Mouse (Mus musculus) stomach, postnatal 0 days (tissue): ENCODE measurements around the gene Hbb-bh1. TPM values are rescaled to one million over a fixed set of nuclear protein-coding genes. Genes with fewer than 3 reads are reported as not detected.
"Not testable (repeated sequence)": the region's sequence is repeated elsewhere in the genome, so short reads cannot be mapped to it uniquely, and the experiment has no call there.

Experiments used
- ATAC-seq: fragments of 200-750 bp; cut with Nextera tagmentation; 2 replicates; pipeline ENCODE4 v1.8.0; 2017; ENCODE audit not compliant: low FRiP score, low TSS enrichment
- DNase-seq: peaks from one replicate; pipeline ENCODE4 v3.0.0-alpha.2; 2016; ENCODE audit warnings: low spot score
- H3K27ac ChIP-seq: fragments of 300-500 bp; sonication (generic); replicated peaks from 2 replicates; pipeline ENCODE4 v1.5.1; 2014; ENCODE audit warnings: mild to moderate bottlenecking, control low read depth
- H3K27me3 ChIP-seq: fragments of 300-500 bp; sonication (generic); 2 replicates; pipeline ENCODE4 v1.6.1; 2014; ENCODE audit warnings: low read length; ENCODE audit not compliant: control insufficient read depth, insufficient read depth
- H3K36me3 ChIP-seq: fragments of 300-500 bp; sonication (generic); 2 replicates; pipeline ENCODE4 v1.6.1; 2014; ENCODE audit warnings: low read length, mixed read lengths; ENCODE audit not compliant: control insufficient read depth, insufficient read depth
- H3K4me1 ChIP-seq: fragments of 300-500 bp; sonication (generic); replicated peaks from 2 replicates; pipeline ENCODE4 v1.6.1; 2014; ENCODE audit warnings: antibody characterized with exemption; ENCODE audit not compliant: control insufficient read depth, insufficient read depth
- H3K4me2 ChIP-seq: fragments of 300-500 bp; sonication (generic); replicated peaks from 2 replicates; pipeline ENCODE4 v1.6.1; 2014; ENCODE audit warnings: low read depth, mild to moderate bottlenecking, control low read depth, moderate library complexity
- H3K4me3 ChIP-seq: fragments of 300-500 bp; sonication (generic); 2 replicates; pipeline ENCODE4 v1.5.1; 2014; ENCODE audit warnings: low read depth, low read length, control low read depth
- H3K9ac ChIP-seq: fragments of 300-500 bp; sonication (generic); 2 replicates; pipeline ENCODE4 v1.6.1; 2014; ENCODE audit warnings: mild to moderate bottlenecking, low read length, control low read depth, mixed read lengths
- H3K9me3 ChIP-seq: fragments of 300-500 bp; sonication (generic); 2 replicates; pipeline ENCODE4 v1.6.1; 2016; ENCODE audit warnings: low read length; ENCODE audit not compliant: control insufficient read depth
- CTCF ChIP-seq: IDR thresholded peaks from 2 replicates; pipeline ENCODE4 v1.5.1; 2016; ENCODE audit warnings: antibody characterized with exemption, low read depth, mild to moderate bottlenecking, moderate library complexity
- EP300 ChIP-seq: optimal IDR thresholded peaks from 2 replicates; pipeline ENCODE3; 2016; ENCODE audit warnings: antibody characterized with exemption
- WGBS: fragments of 180-500 bp; shearing (Covaris S2); extraction: QIAGEN DNeasy Blood & Tissue Kit; methylation state at CpG from one replicate; pipeline ENCODE4 v1.1.7; 2014; 5-methylcytosine and 5-hydroxymethylcytosine counted together
- polyA plus RNA-seq: library from polyadenylated mRNA; unstranded; fragments of >200 nt; fragmentation: Nextera tagmentation; extraction: Ambion mirVana; gene quantifications from 2 replicates; pipeline ENCODE4 v1.2.1, GENCODE M21; 2015

Gene Hbb-bh1
- polyA plus RNA-seq, 1 experiment from 2014 or later: not detected

GRCm38 (mm10) chr7:103811223-103811845 is 31.6 kb downstream of the Hbb-bh1 start:
- WGBS: 95% methylated on average over 1 of the region's 1 CpGs
- H3K27me3 ChIP-seq: no peaks in the 10 kb centered on the region
- H3K9ac ChIP-seq: no peak overlapping the region
- H3K4me2 ChIP-seq: no peak overlapping the region
- no peak for ATAC-seq
- no peaks in the 10 kb centered on the region for H3K4me1 ChIP-seq
- no peak overlapping the region for H3K27ac ChIP-seq
- no peak for DNase-seq
- H3K4me3 ChIP-seq: no peak overlapping the region
- H3K36me3 ChIP-seq: no peaks in the 10 kb centered on the region
- H3K9me3 ChIP-seq: no peaks in the 10 kb centered on the region
- TF ChIP-seq CTCF (no peak), EP300 (no peak)

DNA sequence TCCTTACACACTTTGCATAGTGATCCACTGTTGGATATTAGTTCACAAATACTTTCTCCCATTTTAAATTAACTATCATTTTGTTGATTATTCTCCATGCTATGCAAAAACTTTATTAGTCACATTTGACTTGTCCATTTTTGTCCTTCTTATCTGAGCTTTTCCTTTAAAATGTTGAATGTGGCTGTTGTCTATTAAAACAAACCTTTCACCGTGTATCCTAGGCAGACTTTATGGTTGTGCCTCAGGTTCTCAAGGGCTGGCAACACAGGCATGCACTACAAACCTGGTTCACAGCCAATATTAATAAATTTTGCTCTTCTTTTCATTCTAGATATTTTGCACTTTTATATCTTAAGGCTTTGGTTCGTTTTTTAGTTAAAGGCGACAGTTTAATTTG is 32.2 kb downstream of the Hbb-bh1 start:
- Histone ChIP-seq H3K9ac (no peak overlapping the region), H3K9me3 (no peaks in the 10 kb centered on the region), H3K27ac (no peak overlapping the region), H3K36me3 (no peaks in the 10 kb centered on the region), H3K4me3 (no peak overlapping the region), H3K27me3 (no peaks in the 10 kb centered on the region), H3K4me1 (no peaks in the 10 kb centered on the region), H3K4me2 (no peak overlapping the region)
- 71% methylated on average over 3 of the region's 3 CpGs for WGBS
- DNase-seq: no peak
- ATAC-seq: no peak
- no peak for TF ChIP-seq CTCF
- TF ChIP-seq EP300: no peak

- Histone ChIP-seq H3K9ac (no peak overlapping the region), H3K36me3 (no peaks in the 10 kb centered on the region), H3K4me2 (no peak overlapping the region), H3K27ac (no peak overlapping the region), H3K4me3 (no peak overlapping the region), H3K9me3 (no peaks in the 10 kb centered on the region), H3K27me3 (no peaks in the 10 kb centered on the region), H3K4me1 (no peaks in the 10 kb centered on the region)
- no peak for DNase-seq
- TF ChIP-seq EP300: no peak
- TF ChIP-seq CTCF: no peak
- ATAC-seq: no peak
- 76% methylated on average over 1 of the region's 1 CpGs for WGBS
Measured at GRCm38 (mm10) chr7:103810296-103810695, 32.7 kb downstream of the Hbb-bh1 start.

DNA sequence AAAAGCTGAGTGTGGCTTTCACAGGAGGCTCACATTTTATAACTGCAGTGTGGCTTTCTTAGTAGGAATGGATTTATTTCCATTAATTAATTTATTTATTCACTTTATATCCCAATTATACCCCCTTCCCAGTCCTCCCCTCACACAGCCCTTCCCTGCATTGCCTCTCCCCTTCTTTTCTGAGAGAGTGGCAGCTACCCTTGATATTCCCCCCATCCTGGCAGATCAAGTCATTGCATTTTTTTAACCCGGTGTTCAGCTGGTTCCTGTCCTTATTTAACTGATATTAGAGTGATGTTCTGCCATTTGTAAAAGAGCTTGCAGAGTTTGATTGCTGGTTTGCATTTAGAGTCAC is 33.2 kb downstream of the Hbb-bh1 start:
- no peak overlapping the region for H3K27ac ChIP-seq
- H3K9ac ChIP-seq: no peak overlapping the region
- DNase-seq (no peak), ATAC-seq (no peak)
- no peaks in the 10 kb centered on the region for H3K9me3 ChIP-seq
- H3K4me2 ChIP-seq: no peak overlapping the region
- no peaks in the 10 kb centered on the region for H3K36me3 ChIP-seq
- no peak overlapping the region for H3K4me3 ChIP-seq
- H3K4me1 ChIP-seq: no peaks in the 10 kb centered on the region
- WGBS: 63% methylated on average over 1 of the region's 1 CpGs
- TF ChIP-seq EP300: no peak
- no peaks in the 10 kb centered on the region for H3K27me3 ChIP-seq

DNA sequence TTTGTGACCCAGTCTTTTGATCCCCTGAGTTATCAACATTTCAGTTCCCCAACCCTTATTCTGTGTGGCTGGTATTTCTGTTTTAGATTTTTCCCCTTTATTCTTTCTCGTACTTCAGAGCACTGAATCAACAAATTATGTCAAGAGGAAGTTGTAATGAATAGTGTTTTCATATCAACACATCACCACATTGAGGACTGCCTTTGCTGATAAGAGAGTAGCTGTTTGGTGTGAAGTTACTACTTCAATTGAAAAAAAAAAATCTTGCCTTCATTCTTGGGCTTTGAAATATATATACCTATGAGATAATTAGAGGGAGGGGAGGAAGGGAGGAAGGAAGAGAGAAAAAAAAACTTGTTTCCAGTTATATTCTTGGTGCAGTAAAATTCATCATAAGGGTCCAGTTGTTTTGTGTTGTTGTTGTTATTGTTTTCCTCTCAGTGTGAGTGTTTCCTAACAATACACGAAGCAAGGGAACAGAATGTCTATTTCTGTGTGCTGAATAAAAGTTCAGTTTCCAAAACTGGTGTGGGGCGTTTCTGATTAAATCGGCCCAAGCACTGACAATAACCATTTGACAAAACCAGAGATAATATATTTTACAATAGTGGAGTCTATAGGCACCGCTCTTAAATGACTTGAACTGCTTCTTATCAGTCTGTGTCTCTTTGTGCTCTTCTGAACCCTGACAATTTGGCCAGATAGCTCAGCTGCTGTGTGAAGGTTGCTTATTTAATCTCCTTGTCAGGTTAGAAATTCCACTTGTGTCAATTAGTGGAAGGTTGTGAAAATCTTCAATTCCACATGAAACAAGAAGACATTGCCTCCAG is 33.8 kb downstream of the Hbb-bh1 start:
- 39% methylated on average over 5 of the region's 5 CpGs for WGBS
- ATAC-seq (no peak), DNase-seq (no peak)
- H3K27ac ChIP-seq: no peak overlapping the region
- no peak overlapping the region for H3K4me2 ChIP-seq
- no peaks in the 10 kb centered on the region for H3K36me3 ChIP-seq
- H3K27me3 ChIP-seq: no peaks in the 10 kb centered on the region
- H3K9ac ChIP-seq: no peak overlapping the region
- no peak overlapping the region for H3K4me3 ChIP-seq
- no peak for TF ChIP-seq EP300
- TF ChIP-seq CTCF: no peak
- no peaks in the 10 kb centered on the region for H3K9me3 ChIP-seq
- no peaks in the 10 kb centered on the region for H3K4me1 ChIP-seq

DNA sequence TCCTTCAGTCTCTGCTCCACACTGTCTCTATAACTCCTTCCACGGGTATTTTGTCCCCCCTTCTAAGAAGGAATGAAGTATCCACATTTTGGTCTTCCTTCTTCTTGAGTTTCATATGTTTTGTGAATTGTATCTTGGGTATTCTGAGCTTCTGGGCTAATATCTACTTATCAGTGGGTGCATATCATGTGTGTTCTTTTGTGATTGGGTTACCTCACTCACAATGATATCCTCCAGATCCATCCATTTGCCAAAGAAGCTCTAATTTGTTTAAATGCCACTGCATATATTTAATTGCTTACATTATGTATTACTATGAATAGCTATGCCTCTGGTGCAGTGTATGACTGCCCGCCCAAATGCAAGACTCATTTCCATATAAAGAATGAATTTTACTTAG is 34.8 kb downstream of the Hbb-bh1 start:
- H3K4me1 ChIP-seq, H3K27ac ChIP-seq, DNase-seq, H3K36me3 ChIP-seq, H3K4me2 ChIP-seq, ATAC-seq, H3K27me3 ChIP-seq, H3K9me3 ChIP-seq, H3K9ac ChIP-seq, H3K4me3 ChIP-seq: not testable (repeated sequence)
- WGBS: 59% methylated on average over 2 of the region's 2 CpGs
